Mouse (Mus musculus) heart, embryonic 16.5 days (tissue): ENCODE data around the gene Xpo5. TPM values are rescaled to one million over a fixed set of nuclear protein-coding genes. Genes with fewer than 3 reads are reported as not detected.

Source experiments
- ATAC-seq: fragments of 200-750 bp; cut with Nextera tagmentation; replicated peaks from 2 replicates; pipeline ENCODE4 v1.8.0; 2017; ENCODE audit warnings: moderate number of reproducible peaks; ENCODE audit not compliant: insufficient read depth, low FRiP score; ENCODE audit errors: extremely low read depth
- H3K27ac ChIP-seq: fragments of 300-500 bp; sonication (generic); 2 replicates; pipeline ENCODE4 v1.5.1; 2014; ENCODE audit warnings: mild to moderate bottlenecking, low read length, control low read depth, moderate library complexity
- H3K27me3 ChIP-seq: fragments of 300-500 bp; sonication (generic); 2 replicates; pipeline ENCODE4 v1.6.1; 2014; ENCODE audit warnings: low read length, mixed read lengths; ENCODE audit not compliant: control insufficient read depth, insufficient read depth
- H3K36me3 ChIP-seq: fragments of 300-500 bp; sonication (generic); 2 replicates; pipeline ENCODE4 v1.6.1; 2014; ENCODE audit not compliant: control insufficient read depth, insufficient read depth
- H3K4me1 ChIP-seq: fragments of 300-500 bp; sonication (generic); 2 replicates; pipeline ENCODE4 v1.6.1; 2014; ENCODE audit warnings: low read length, mixed read lengths; ENCODE audit not compliant: control insufficient read depth, insufficient read depth
- H3K4me2 ChIP-seq: fragments of 300-500 bp; sonication (generic); 2 replicates; pipeline ENCODE4 v1.6.1; 2014; ENCODE audit warnings: low read depth, mild to moderate bottlenecking, control low read depth, low read length
- H3K4me3 ChIP-seq: fragments of 300-500 bp; sonication (generic); 2 replicates; pipeline ENCODE4 v1.5.1; 2014; ENCODE audit warnings: mild to moderate bottlenecking, control low read depth, low read length
- H3K9ac ChIP-seq: fragments of 300-500 bp; sonication (generic); 2 replicates; pipeline ENCODE4 v1.6.1; 2014; ENCODE audit warnings: low read length, control low read depth
- H3K9me3 ChIP-seq: fragments of 300-500 bp; sonication (generic); replicated peaks from 2 replicates; pipeline ENCODE4 v1.6.1; 2016; ENCODE audit warnings: low read length; ENCODE audit not compliant: control insufficient read depth
- WGBS: fragments of 180-500 bp; shearing (Covaris S2); extraction: QIAGEN DNeasy Blood & Tissue Kit; methylation state at CpG from one replicate; pipeline ENCODE4 v1.1.7; 2014; 5-methylcytosine and 5-hydroxymethylcytosine counted together
- polyA plus RNA-seq: library from polyadenylated mRNA; unstranded; fragments of >200 nt; fragmentation: Nextera tagmentation; extraction: Ambion mirVana; gene quantifications from 2 replicates; pipeline ENCODE4 v1.2.1, GENCODE M21; 2015

The Xpo5 gene
- polyA plus RNA-seq, 1 experiment from 2014 or later = 20.5 TPM

GRCm38 (mm10) chr17:46161179-46161578, 41.4 kb upstream of the Xpo5 start:
- no peaks in the 10 kb centered on the region for H3K9me3 ChIP-seq
- 0 out of 2 replicates have a peak, but pooled peaks have one; percentile 1 for ATAC-seq
- peak overlapping the region; percentile 87 for H3K9ac ChIP-seq
- H3K4me2 ChIP-seq = peak overlapping the region; percentile 75
- peaks cover 24% of the 10 kb centered on the region; the same call in 1 of the 2 replicates for H3K36me3 ChIP-seq
- H3K4me3 ChIP-seq = peak overlapping the region; percentile 79
- H3K27ac ChIP-seq = peak overlapping the region; percentile 83
- WGBS = under 1% methylated on average over 19 of the region's 19 CpGs
- no peaks in the 10 kb centered on the region for H3K27me3 ChIP-seq
- H3K4me1 ChIP-seq = peaks cover 26% of the 10 kb centered on the region

- Histone ChIP-seq H3K4me1 (peaks cover 26% of the 10 kb centered on the region), H3K4me3 (peak overlapping the region; percentile 79), H3K27ac (peak overlapping the region; percentile 83), H3K9me3 (no peaks in the 10 kb centered on the region), H3K9ac (peak overlapping the region; percentile 87), H3K36me3 (peaks cover 29% of the 10 kb centered on the region; the same call in 1 of the 2 replicates), H3K27me3 (no peaks in the 10 kb centered on the region), H3K4me2 (peak overlapping the region; percentile 75)
- no peak for ATAC-seq
- WGBS = 47% methylated on average over 9 of the region's 9 CpGs
Observed at GRCm38 (mm10) chr17:46161710-46162109, 40.9 kb upstream of the Xpo5 start.

DNA sequence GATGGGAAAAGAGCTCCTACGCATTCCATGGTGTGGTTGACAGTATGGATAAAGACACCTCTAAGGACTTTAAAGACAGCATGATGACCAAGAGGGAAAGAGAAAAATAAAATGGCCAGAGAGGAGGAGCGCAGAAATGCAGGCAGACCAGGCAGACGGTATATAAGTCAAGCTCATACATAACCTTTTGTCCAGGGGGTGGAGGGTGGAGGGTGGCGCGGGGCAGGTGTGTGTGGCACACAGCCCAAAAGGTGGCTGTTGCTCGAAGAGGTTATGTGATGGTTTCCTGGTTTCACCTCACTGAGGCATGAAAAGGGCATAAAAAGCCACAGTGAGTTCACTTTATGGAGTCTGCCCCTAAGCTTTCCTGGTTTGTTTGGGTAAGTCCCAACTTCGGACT, 40.0 kb upstream of the Xpo5 start:
- no peaks in the 10 kb centered on the region for H3K9me3 ChIP-seq
- H3K4me3 ChIP-seq = peak overlapping the region; percentile 6
- H3K27ac ChIP-seq = peak overlapping the region; percentile 62
- ATAC-seq = no peak
- WGBS = 76% methylated on average over 7 of the region's 7 CpGs
- peaks cover 35% of the 10 kb centered on the region for H3K36me3 ChIP-seq
- no peaks in the 10 kb centered on the region for H3K27me3 ChIP-seq
- H3K4me2 ChIP-seq = peak overlapping the region; percentile 75
- no peak overlapping the region for H3K9ac ChIP-seq
- H3K4me1 ChIP-seq = peaks cover 26% of the 10 kb centered on the region

- Histone ChIP-seq H3K36me3 (peaks cover 40% of the 10 kb centered on the region), H3K27ac (peak overlapping the region; percentile 62), H3K9ac (no peak overlapping the region), H3K4me1 (peaks cover 26% of the 10 kb centered on the region), H3K4me3 (peak overlapping the region; percentile 6), H3K4me2 (peak overlapping the region; percentile 75), H3K9me3 (no peaks in the 10 kb centered on the region), H3K27me3 (no peaks in the 10 kb centered on the region)
- WGBS = 48% methylated on average over 9 of the region's 9 CpGs
- ATAC-seq = no peak
Observed at GRCm38 (mm10) chr17:46162951-46163421, 39.6 kb upstream of the Xpo5 start.

GRCm38 (mm10) chr17:46164301-46164700, 38.3 kb upstream of the Xpo5 start:
- Histone ChIP-seq H3K27ac (no peak overlapping the region), H3K9me3 (no peaks in the 10 kb centered on the region), H3K27me3 (no peaks in the 10 kb centered on the region), H3K4me3 (no peak overlapping the region), H3K9ac (no peak overlapping the region), H3K4me2 (no peak overlapping the region), H3K4me1 (peaks cover 32% of the 10 kb centered on the region), H3K36me3 (peaks cover 52% of the 10 kb centered on the region)
- 92% methylated on average over 8 of the region's 8 CpGs for WGBS
- no peak for ATAC-seq

DNA sequence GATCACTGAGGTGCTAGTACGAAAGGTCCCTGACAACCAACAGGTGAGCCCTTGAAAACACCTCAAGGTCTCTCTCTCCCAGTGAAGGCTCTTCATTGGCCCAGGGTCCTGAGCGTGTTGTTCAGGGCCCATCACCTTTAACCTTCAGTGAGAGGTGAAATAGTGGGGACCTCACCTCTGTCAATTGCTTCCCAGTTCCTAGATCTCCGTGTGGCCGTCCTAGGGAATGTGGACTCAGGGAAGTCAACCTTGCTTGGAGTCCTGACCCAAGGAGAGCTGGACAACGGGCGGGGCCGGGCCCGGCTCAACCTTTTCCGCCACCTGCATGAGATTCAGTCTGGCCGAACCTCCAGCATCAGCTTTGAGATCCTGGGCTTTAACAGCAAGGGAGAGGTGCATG, 37.8 kb upstream of the Xpo5 start:
- peaks cover 57% of the 10 kb centered on the region for H3K36me3 ChIP-seq
- no peaks in the 10 kb centered on the region for H3K27me3 ChIP-seq
- H3K9me3 ChIP-seq = no peaks in the 10 kb centered on the region
- H3K4me3 ChIP-seq = no peak overlapping the region
- WGBS = 88% methylated on average over 10 of the region's 10 CpGs
- no peak for ATAC-seq
- H3K4me2 ChIP-seq = no peak overlapping the region
- H3K9ac ChIP-seq = no peak overlapping the region
- H3K4me1 ChIP-seq = peaks cover 30% of the 10 kb centered on the region
- no peak overlapping the region for H3K27ac ChIP-seq

- peaks cover 30% of the 10 kb centered on the region for H3K4me1 ChIP-seq
- H3K27me3 ChIP-seq = no peaks in the 10 kb centered on the region
- peaks cover 60% of the 10 kb centered on the region for H3K36me3 ChIP-seq
- no peak overlapping the region for H3K27ac ChIP-seq
- WGBS = 86% methylated on average over 12 of the region's 12 CpGs
- no peak for ATAC-seq
- H3K9ac ChIP-seq = no peak overlapping the region
- H3K4me2 ChIP-seq = no peak overlapping the region
- H3K9me3 ChIP-seq = no peaks in the 10 kb centered on the region
- H3K4me3 ChIP-seq = no peak overlapping the region
Observed at GRCm38 (mm10) chr17:46165460-46165859, 37.1 kb upstream of the Xpo5 start.

- Histone ChIP-seq H3K9ac (no peak overlapping the region; the same call in 1 of the 2 replicates), H3K4me3 (no peak overlapping the region), H3K4me2 (no peak overlapping the region), H3K36me3 (peaks cover 69% of the 10 kb centered on the region), H3K9me3 (no peaks in the 10 kb centered on the region), H3K27me3 (no peaks in the 10 kb centered on the region), H3K4me1 (peaks cover 30% of the 10 kb centered on the region), H3K27ac (0 out of 2 replicates have a peak overlapping the region, but pooled peaks have one; percentile 28)
- 70% methylated on average over 5 of the region's 5 CpGs for WGBS
- ATAC-seq = no peak
Observed at GRCm38 (mm10) chr17:46166270-46166669, 36.3 kb upstream of the Xpo5 start.

GRCm38 (mm10) chr17:46167014-46167413, 35.6 kb upstream of the Xpo5 start:
- peak overlapping the region; percentile 28; the same call in 1 of the 2 replicates for H3K27ac ChIP-seq

More at GRCm38 (mm10) chr17:46167014-46167413, 35.6 kb upstream of the Xpo5 start:
- H3K9ac ChIP-seq = peak overlapping the region; percentile 18
- peaks cover 24% of the 10 kb centered on the region for H3K4me1 ChIP-seq
- no peaks in the 10 kb centered on the region for H3K27me3 ChIP-seq
- 74% methylated on average over 11 of the region's 11 CpGs for WGBS
- no peaks in the 10 kb centered on the region for H3K9me3 ChIP-seq
- no peak overlapping the region for H3K4me2 ChIP-seq
- H3K36me3 ChIP-seq = peaks cover 73% of the 10 kb centered on the region
- H3K4me3 ChIP-seq = no peak overlapping the region
- no peak for ATAC-seq
